ENCODE assay signal across 18 mouse cellular contexts in the genomic region with DNA sequence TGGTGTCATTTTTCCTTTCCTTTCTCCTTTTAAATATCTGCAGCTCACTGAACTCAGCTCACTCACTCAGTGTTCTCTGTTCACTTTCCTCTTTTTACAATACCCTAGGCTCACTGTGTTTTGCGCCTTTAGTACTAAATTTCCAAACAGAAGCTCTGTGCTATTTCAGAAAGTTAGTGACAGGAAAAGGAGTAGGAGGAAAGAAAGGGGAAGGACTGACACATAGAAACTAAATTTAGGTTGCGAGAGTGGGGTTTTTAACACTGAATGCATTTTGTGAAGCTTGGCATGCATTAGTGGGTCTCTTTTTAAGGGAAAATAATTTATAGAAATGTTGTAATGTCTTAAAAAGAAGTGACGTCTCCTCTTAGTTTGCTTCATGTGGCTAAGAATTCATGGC.
"Had no signal": no experiment of that assay in that cellular context is flagged by ENCODE, and none has a peak within 500 bp of the region (broad histone marks: within the 10 kb centered on the region; RNA-seq: fewer than 3 reads in every experiment).

No protein-coding gene starts in this region.

- DNase-seq: kidney, adult 2 months; kidney, postnatal 25 days; layer of hippocampus, adult 9-11 months; liver, postnatal 0 days; lung, embryonic 14.5 days; retina, postnatal 1 day; right cerebral cortex, postnatal 4 days; thymus, postnatal 36 days had no signal

- H3K27ac ChIP-seq: kidney, postnatal 0 days; layer of hippocampus, adult 2 months; limb, embryonic 15.5 days; liver, embryonic 14.5 days; macrophage; midbrain, embryonic 12.5 days; midbrain, embryonic 15.5 days; neural tube, embryonic 12.5 days; neural tube, embryonic 15.5 days; stomach, postnatal 0 days had no signal

- H3K4me1 ChIP-seq: limb, embryonic 15.5 days; midbrain, embryonic 12.5 days; midbrain, embryonic 15.5 days; neural tube, embryonic 12.5 days; neural tube, embryonic 15.5 days had no signal

- H3K4me3 ChIP-seq: layer of hippocampus, adult 2 months; limb, embryonic 15.5 days; midbrain, embryonic 12.5 days; midbrain, embryonic 15.5 days; neural tube, embryonic 12.5 days; neural tube, embryonic 15.5 days had no signal
